Mouse (Mus musculus) cerebellum, postnatal 36 days (tissue): ENCODE measurements at regions not wholly inside any gene's neighbourhood (a gene's known extent, or its start where the extent isn't known, plus 50 kb on each side); places are given as distances from the start of the nearest gene placed in this dataset.

Experiments used
- DNase-seq, 2 experiments: peaks; one replicate each; pipeline ENCODE4 v3.0.0; 2021 to 2022; ENCODE audit warnings: mixed read lengths in 2 of 2

GRCm38 (mm10) chr8:8044926-8045325 is 616.1 kb downstream of the Efnb2 start:
- DNase-seq, result no peak

GRCm38 (mm10) chr8:8044296-8044695 is 616.7 kb downstream of the Efnb2 start:
- no peak for DNase-seq

GRCm38 (mm10) chr8:8037929-8038328 is 623.1 kb downstream of the Efnb2 start:
- DNase-seq, result no peak

GRCm38 (mm10) chr8:8011151-8011550 is 649.9 kb downstream of the Efnb2 start:
- no peak for DNase-seq

GRCm38 (mm10) chr8:7994905-7995304 is 666.1 kb downstream of the Efnb2 start:
- DNase-seq, result no peak

- DNase-seq, result no peak
Measured at GRCm38 (mm10) chr8:7988820-7989219, 672.2 kb downstream of the Efnb2 start.

- DNase-seq, result no peak
Measured at GRCm38 (mm10) chr8:7977020-7977419, 684.0 kb downstream of the Efnb2 start.

- no peak for DNase-seq
Measured at GRCm38 (mm10) chr8:7973791-7974190, 687.3 kb downstream of the Efnb2 start.

GRCm38 (mm10) chr8:7964276-7964675 is 696.8 kb downstream of the Efnb2 start:
- no peak for DNase-seq

GRCm38 (mm10) chr8:7956745-7957144 is 704.3 kb downstream of the Efnb2 start:
- DNase-seq, result no peak

GRCm38 (mm10) chr8:7954851-7955250 is 706.2 kb downstream of the Efnb2 start:
- no peak for DNase-seq

- no peak for DNase-seq
Measured at GRCm38 (mm10) chr8:7945966-7946775, 714.9 kb downstream of the Efnb2 start.

GRCm38 (mm10) chr8:7936596-7936995 is 724.4 kb downstream of the Efnb2 start:
- DNase-seq, result no peak

- no peak for DNase-seq
Measured at GRCm38 (mm10) chr8:7919416-7919815, 741.6 kb downstream of the Efnb2 start.

- no peak for DNase-seq
Measured at GRCm38 (mm10) chr8:7894338-7894737, 766.7 kb downstream of the Efnb2 start.

- DNase-seq, result no peak
Measured at GRCm38 (mm10) chr8:7853169-7853568, 807.9 kb downstream of the Efnb2 start.

- no peak for DNase-seq
Measured at GRCm38 (mm10) chr8:7850573-7850972, 810.5 kb downstream of the Efnb2 start.

- no peak for DNase-seq
Measured at GRCm38 (mm10) chr8:7831948-7832347, 829.1 kb downstream of the Efnb2 start.

- DNase-seq, result no peak
Measured at GRCm38 (mm10) chr8:7827811-7828210, 833.2 kb downstream of the Efnb2 start.

GRCm38 (mm10) chr8:7808395-7808794 is 852.6 kb downstream of the Efnb2 start:
- no peak for DNase-seq

GRCm38 (mm10) chr8:7799221-7799620 is 861.8 kb downstream of the Efnb2 start:
- DNase-seq, result no peak

GRCm38 (mm10) chr8:7796156-7796555 is 864.9 kb downstream of the Efnb2 start:
- no peak for DNase-seq

GRCm38 (mm10) chr8:7763820-7764219 is 897.2 kb downstream of the Efnb2 start:
- DNase-seq, result no peak

GRCm38 (mm10) chr8:7760987-7761386 is 900.1 kb downstream of the Efnb2 start:
- DNase-seq, result no peak

- DNase-seq, result no peak
Measured at GRCm38 (mm10) chr8:7732726-7733125, 928.3 kb downstream of the Efnb2 start.
